ENCODE assay signal across 14 mouse cellular contexts in genomic region chr1:179541502-179541901, GRCm38 (mm10). TPM values are rescaled to one million over a fixed set of nuclear protein-coding genes. Genes with fewer than 3 reads are reported as not detected.
DNase-seq lines count a peak whose midpoint lies in the region; ATAC-seq and TF ChIP-seq lines count a peak whose summit lies in the region.
"Had no signal": no experiment of that assay in that cellular context is flagged by ENCODE, and none has a peak within 500 bp of the region (broad histone marks: within the 10 kb centered on the region; RNA-seq: fewer than 3 reads in every experiment).

No protein-coding gene starts in this region.

- H3K4me1 ChIP-seq in lung, adult 2 months (ENCODE audit: control insufficient read depth, insufficient read depth, low read length): peaks cover 3% of the 10 kb centered on the region; the same call in 1 of the 2 replicates

- H3K4me3 ChIP-seq in lung, adult 2 months (replicated peaks; ENCODE audit: extremely low read depth, low read depth, low read length): no peak overlapping the region
- H3K4me3 ChIP-seq: liver, embryonic 13.5 days; midbrain, embryonic 15.5 days had no signal

- DNase-seq in embryo, embryonic 10 days (ENCODE audit: low spot score): peak; percentile 14
- no peak for DNase-seq in embryo, embryonic 11 days
- DNase-seq in lung, adult 2 months: no peak
- DNase-seq in lung, postnatal 14 days: no peak
- DNase-seq in ES-CJ7 (ENCODE audit: low read depth, low spot score): peak; percentile 69
- DNase-seq in cerebellum, adult 11-12 months: no peak
- no peak for DNase-seq in adrenal gland, adult (ENCODE audit: inconsistent age in 2 of 2, low spot score in 1 of 2)
- DNase-seq: adrenal gland, postnatal 25 days; cerebellum, adult 9-11 months; kidney, adult 11 months; layer of hippocampus, adult 9-11 months; liver, embryonic 13.5 days had no signal

- TF ChIP-seq POLR2A in lung, adult 2 months (IDR thresholded peaks at IDR 0.05; ENCODE audit: borderline replicate concordance, extremely low read depth, low read depth, low read length): no peak

- 63% methylated on average over 3 of the region's 3 CpGs for WGBS in lung, adult 2 months

- 0 out of 2 replicates have a peak, but pooled peaks have one; percentile 6 for TF ChIP-seq CTCF in lung, adult 2 months (IDR thresholded peaks at IDR 0.05; ENCODE audit: insufficient read depth, low read length)

- peak; percentile 27; the same call in 1 of the 2 replicates for ATAC-seq in megakaryocyte progenitor cell, adult 5-6 weeks (replicated peaks; ENCODE audit: poor library complexity)
- ATAC-seq: midbrain, embryonic 15.5 days had no signal

RNA-seq across cellular contexts. Expression of gene Tfb2m, which starts 4.6 kb away (rescaled TPM):
- 6.6 and 8.4 TPM in 2 replicates for polyA plus RNA-seq in lung, adult 2 months (2012; rRNA removed)
- 46.2 and 50.3 TPM in 2 replicates for total RNA-seq in megakaryocyte progenitor cell, adult 5-6 weeks (2015)
- 43.9 and 50.6 TPM in 2 replicates for total RNA-seq in megakaryocyte progenitor cell, adult 5-6 weeks (2017)

RNA-seq across cellular contexts. Expression of gene Cnst, which starts 4.7 kb away (rescaled TPM):
- polyA plus RNA-seq in lung, adult 2 months (2012; rRNA removed): 16.2 and 22.5 TPM in 2 replicates
- 8.3 and 13.0 TPM in 2 replicates for total RNA-seq in megakaryocyte progenitor cell, adult 5-6 weeks (2015)
- 14.2 and 15.8 TPM in 2 replicates for total RNA-seq in megakaryocyte progenitor cell, adult 5-6 weeks (2017)

RNA-seq across cellular contexts. Expression of gene Smyd3, which starts 23.7 kb away (rescaled TPM):
- polyA plus RNA-seq in lung, adult 2 months (2012; rRNA removed): 2.8 and 4.7 TPM in 2 replicates
- 19.8 and 20.7 TPM in 2 replicates for total RNA-seq in megakaryocyte progenitor cell, adult 5-6 weeks (2015)
- total RNA-seq in megakaryocyte progenitor cell, adult 5-6 weeks (2017): 22.9 and 35.6 TPM in 2 replicates

Comparison
In these comparisons a context has a peak if more than half of its experiments do, and no peak if none do; other contexts are left out.
1. DNase-seq: peak in embryo, embryonic 10 days (single experiment) and ES-CJ7 (single experiment); none in embryo, embryonic 11 days (single experiment), lung, adult 2 months (single experiment), lung, postnatal 14 days (single experiment), cerebellum, adult 11-12 months (single experiment) and adrenal gland, adult (0 of 2).